Mouse (Mus musculus): ENCODE measurements around the gene Alg2. TPM values are rescaled to one million over a fixed set of nuclear protein-coding genes. Genes with fewer than 3 reads are reported as not detected.

The Alg2 gene
- polyA plus RNA-seq, 1 experiment = 24.2 TPM

DNA sequence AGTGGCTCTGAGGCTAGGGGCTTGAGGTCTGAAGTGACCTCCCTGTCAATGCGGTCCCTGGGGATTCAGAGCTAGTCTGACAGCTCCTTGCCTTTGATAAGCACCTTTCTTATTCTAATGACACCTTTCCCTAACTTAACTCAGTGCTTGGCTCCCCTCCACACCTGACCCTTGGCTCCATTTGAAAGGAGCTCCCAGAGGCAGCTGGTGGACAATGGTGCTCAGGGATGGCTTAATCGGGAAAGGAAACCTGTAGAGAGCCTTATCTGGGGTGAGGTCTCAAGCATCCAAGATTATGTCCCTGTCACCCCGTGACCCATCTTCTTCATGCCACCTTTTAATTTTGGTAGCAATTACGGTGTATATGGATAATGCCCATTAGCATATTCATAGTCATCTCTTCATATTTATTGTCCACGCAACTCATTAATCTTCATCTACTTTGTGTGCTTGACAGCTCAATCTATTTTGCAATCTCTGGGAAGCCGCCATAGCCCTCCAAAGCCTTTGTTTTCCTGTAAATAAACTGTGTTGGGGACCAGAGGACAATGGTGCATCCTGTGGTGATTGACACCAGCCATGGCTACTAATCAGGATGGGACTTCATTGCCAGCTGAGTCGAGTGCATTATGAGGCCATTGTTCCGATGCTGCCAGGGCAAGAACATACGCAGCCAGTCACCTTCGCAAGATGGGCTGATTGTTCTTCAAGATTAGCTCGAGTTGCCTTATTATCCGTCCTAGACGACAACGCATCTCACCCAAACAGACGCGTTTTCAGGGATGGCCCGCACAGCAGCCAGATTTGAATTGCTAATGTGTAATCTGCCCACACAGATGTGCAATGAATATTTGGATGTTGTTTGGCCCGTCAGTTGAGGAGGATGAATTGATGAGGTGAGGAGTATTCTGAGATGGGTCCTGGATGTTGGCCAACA is 24.3 kb downstream of the Alg2 start:
- no peak overlapping the region for H3K4me3 ChIP-seq (ENCODE audit: insufficient read depth, low read depth, low read length)
- no peak overlapping the region for H3K27ac ChIP-seq (ENCODE audit: insufficient read depth, low read depth, low read length)
- DNase-seq = no peak
- H3K27me3 ChIP-seq (replicated peaks; ENCODE audit: control insufficient read depth, insufficient read depth, low read length) = no peaks in the 10 kb centered on the region
- TF ChIP-seq CTCF (conservative IDR thresholded peaks at IDR 0.05; ENCODE audit: insufficient read depth, insufficient read length, low read depth, low read length) (no peak), POLR2A (IDR thresholded peaks at IDR 0.05; ENCODE audit: low read depth, low read length) (no peak)
- no peaks in the 10 kb centered on the region for H3K4me1 ChIP-seq (ENCODE audit: control insufficient read depth, insufficient read depth, low read length)
- no peaks in the 10 kb centered on the region for H3K36me3 ChIP-seq (ENCODE audit: control insufficient read depth, insufficient read depth, low read length)
- WGBS = 27% methylated on average over 18 of the region's 18 CpGs

GRCm38 (mm10) chr4:47449116-47449515 is 25.0 kb downstream of the Alg2 start:
- Histone ChIP-seq H3K36me3 (ENCODE audit: control insufficient read depth, insufficient read depth, low read length) (no peaks in the 10 kb centered on the region), H3K4me3 (ENCODE audit: insufficient read depth, low read depth, low read length) (no peak overlapping the region), H3K4me1 (ENCODE audit: control insufficient read depth, insufficient read depth, low read length) (no peaks in the 10 kb centered on the region), H3K27ac (ENCODE audit: insufficient read depth, low read depth, low read length) (no peak overlapping the region), H3K27me3 (replicated peaks; ENCODE audit: control insufficient read depth, insufficient read depth, low read length) (no peaks in the 10 kb centered on the region)
- WGBS = 46% methylated on average over 5 of the region's 5 CpGs
- no peak for TF ChIP-seq POLR2A (IDR thresholded peaks at IDR 0.05; ENCODE audit: low read depth, low read length)
- TF ChIP-seq CTCF (conservative IDR thresholded peaks at IDR 0.05; ENCODE audit: insufficient read depth, insufficient read length, low read depth, low read length) = no peak
- DNase-seq = no peak

GRCm38 (mm10) chr4:47448526-47448925 is 25.6 kb downstream of the Alg2 start:
- no peaks in the 10 kb centered on the region for H3K27me3 ChIP-seq (replicated peaks; ENCODE audit: control insufficient read depth, insufficient read depth, low read length)
- DNase-seq = no peak
- no peak overlapping the region for H3K27ac ChIP-seq (ENCODE audit: insufficient read depth, low read depth, low read length)
- no peak overlapping the region for H3K4me3 ChIP-seq (ENCODE audit: insufficient read depth, low read depth, low read length)
- no peaks in the 10 kb centered on the region for H3K36me3 ChIP-seq (ENCODE audit: control insufficient read depth, insufficient read depth, low read length)
- no peaks in the 10 kb centered on the region for H3K4me1 ChIP-seq (ENCODE audit: control insufficient read depth, insufficient read depth, low read length)
- TF ChIP-seq POLR2A (IDR thresholded peaks at IDR 0.05; ENCODE audit: low read depth, low read length) = no peak
- WGBS = 80% methylated on average over 3 of the region's 3 CpGs

DNA sequence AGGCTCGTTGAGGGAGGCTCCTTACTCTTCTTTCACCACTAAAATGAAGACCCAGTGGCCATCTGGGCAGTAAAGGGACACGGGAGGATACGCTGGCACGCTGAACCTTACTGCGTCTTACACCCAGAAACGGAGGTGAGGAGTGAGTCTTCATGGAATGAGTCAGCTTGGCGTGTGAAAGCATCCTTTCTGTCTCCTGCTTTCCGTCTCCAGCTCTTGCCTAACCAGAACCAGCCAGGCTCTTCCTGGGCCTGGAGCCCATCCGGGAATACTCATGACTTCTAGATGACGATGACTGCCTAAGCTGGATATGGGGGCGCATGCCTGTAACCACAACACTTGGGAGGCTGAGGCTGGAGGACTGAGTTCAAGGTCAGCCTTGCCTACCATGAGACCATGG is 33.2 kb downstream of the Alg2 start:
- Histone ChIP-seq H3K27me3 (replicated peaks; ENCODE audit: control insufficient read depth, insufficient read depth, low read length) (no peaks in the 10 kb centered on the region), H3K36me3 (ENCODE audit: control insufficient read depth, insufficient read depth, low read length) (no peaks in the 10 kb centered on the region), H3K4me3 (ENCODE audit: insufficient read depth, low read depth, low read length) (no peak overlapping the region), H3K27ac (ENCODE audit: insufficient read depth, low read depth, low read length) (no peak overlapping the region), H3K4me1 (ENCODE audit: control insufficient read depth, insufficient read depth, low read length) (no peaks in the 10 kb centered on the region)
- TF ChIP-seq POLR2A (IDR thresholded peaks at IDR 0.05; ENCODE audit: low read depth, low read length) (no peak), CTCF (conservative IDR thresholded peaks at IDR 0.05; ENCODE audit: insufficient read depth, insufficient read length, low read depth, low read length) (no peak)
- no peak for DNase-seq
- 85% methylated on average over 11 of the region's 11 CpGs for WGBS

GRCm38 (mm10) chr4:47438956-47439355 is 35.2 kb downstream of the Alg2 start:
- no peaks in the 10 kb centered on the region for H3K4me1 ChIP-seq (ENCODE audit: control insufficient read depth, insufficient read depth, low read length)
- TF ChIP-seq CTCF (conservative IDR thresholded peaks at IDR 0.05; ENCODE audit: insufficient read depth, insufficient read length, low read depth, low read length) (no peak), POLR2A (IDR thresholded peaks at IDR 0.05; ENCODE audit: low read depth, low read length) (no peak)
- H3K27me3 ChIP-seq (replicated peaks; ENCODE audit: control insufficient read depth, insufficient read depth, low read length) = no peaks in the 10 kb centered on the region
- no peak overlapping the region for H3K27ac ChIP-seq (ENCODE audit: insufficient read depth, low read depth, low read length)
- H3K4me3 ChIP-seq (ENCODE audit: insufficient read depth, low read depth, low read length) = no peak overlapping the region
- DNase-seq = no peak
- WGBS = 87% methylated on average over 6 of the region's 6 CpGs
- H3K36me3 ChIP-seq (ENCODE audit: control insufficient read depth, insufficient read depth, low read length) = no peaks in the 10 kb centered on the region

- peak; percentile 87 for DNase-seq
- Histone ChIP-seq H3K36me3 (ENCODE audit: control insufficient read depth, insufficient read depth, low read length) (no peaks in the 10 kb centered on the region), H3K27me3 (replicated peaks; ENCODE audit: control insufficient read depth, insufficient read depth, low read length) (no peaks in the 10 kb centered on the region), H3K27ac (ENCODE audit: insufficient read depth, low read depth, low read length) (no peak overlapping the region), H3K4me3 (ENCODE audit: insufficient read depth, low read depth, low read length) (peak overlapping the region; percentile 55), H3K4me1 (ENCODE audit: control insufficient read depth, insufficient read depth, low read length) (no peaks in the 10 kb centered on the region)
- 1% methylated on average over 33 of the region's 33 CpGs for WGBS
- TF ChIP-seq CTCF (conservative IDR thresholded peaks at IDR 0.05; ENCODE audit: insufficient read depth, insufficient read length, low read depth, low read length) (peak; percentile 89), POLR2A (IDR thresholded peaks at IDR 0.05; ENCODE audit: low read depth, low read length) (no peak)
Measured at GRCm38 (mm10) chr4:47437365-47438340, 36.5 kb downstream of the Alg2 start.
